Mouse (Mus musculus): ENCODE results near the gene Cyp2d10. TPM values are rescaled to one million over a fixed set of nuclear protein-coding genes. Genes with fewer than 3 reads are reported as not detected.

Cyp2d10 gene
- not detected for polyA plus RNA-seq (2017; shearing (Covaris generic))

DNA sequence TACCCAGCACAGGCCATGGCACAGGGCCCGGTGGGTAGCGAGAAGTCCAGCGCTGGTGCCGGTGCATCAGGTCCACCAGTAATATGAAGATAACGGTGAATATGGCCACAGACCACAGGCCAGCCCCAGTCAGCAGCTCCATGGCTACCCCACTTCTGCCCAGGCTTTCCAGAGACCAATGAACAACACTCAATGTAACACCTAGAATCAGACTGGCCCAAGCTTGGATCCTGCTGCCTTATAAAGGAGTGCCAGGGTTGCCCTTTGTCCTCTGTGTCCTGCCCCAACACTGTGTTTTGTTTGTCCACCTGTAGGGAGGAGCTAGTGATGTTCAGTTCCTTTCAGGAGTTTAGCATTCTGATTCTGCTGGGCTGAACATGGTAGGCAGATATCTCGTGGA, at the start of gene Cyp2d10:
Gene Cyp2d10, minus strand, starts transcription at position 215 of the 400 bp plus-strand sequence.

DNA sequence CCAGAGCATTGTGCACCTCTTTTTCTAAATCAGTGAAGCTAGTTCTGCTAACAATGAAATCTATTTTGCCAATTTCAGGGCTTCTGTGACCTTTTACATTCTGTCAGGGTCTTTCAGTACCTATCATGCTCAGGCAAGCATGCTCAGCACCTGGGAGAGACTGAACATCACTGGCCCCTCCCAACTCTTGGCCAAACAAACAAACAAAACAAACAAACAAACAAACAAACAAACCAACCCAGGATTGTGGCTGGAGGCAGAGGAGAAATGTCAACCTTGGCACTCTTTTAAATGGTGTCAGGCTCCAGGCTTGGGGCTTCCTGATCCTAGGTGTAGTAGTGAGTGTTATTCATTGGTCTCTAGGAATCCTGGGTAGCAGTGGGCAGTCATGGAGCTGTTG, 26.1 kb upstream of the Cyp2d10 start, which contains the start of gene Cyp2d9:
Gene Cyp2d9, plus strand, starts transcription at position 301 of the 400 bp plus-strand sequence.

DNA sequence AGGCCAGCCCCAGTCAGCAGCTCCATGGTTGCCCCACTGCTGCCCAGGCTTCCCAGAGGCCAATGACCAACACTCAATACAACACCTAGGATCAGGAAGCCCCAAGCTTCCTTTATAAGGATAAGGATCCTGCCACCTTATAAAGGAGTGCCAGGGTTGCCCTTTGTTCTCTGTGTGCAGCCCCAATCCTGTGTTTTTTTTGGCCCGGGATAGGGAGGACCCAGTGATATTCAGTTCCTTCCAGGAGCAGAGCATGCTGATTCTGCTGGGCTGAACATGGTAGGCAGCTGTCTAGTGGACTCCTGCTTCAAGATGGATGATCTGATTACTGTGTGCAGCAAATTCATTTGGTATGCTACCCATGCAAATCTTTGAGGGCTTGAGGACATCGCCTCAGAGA, 13.1 kb downstream of the Cyp2d10 start, which contains the start of gene Cyp2d11:
Gene Cyp2d11, minus strand, starts transcription at position 101 of the 400 bp plus-strand sequence.

DNA sequence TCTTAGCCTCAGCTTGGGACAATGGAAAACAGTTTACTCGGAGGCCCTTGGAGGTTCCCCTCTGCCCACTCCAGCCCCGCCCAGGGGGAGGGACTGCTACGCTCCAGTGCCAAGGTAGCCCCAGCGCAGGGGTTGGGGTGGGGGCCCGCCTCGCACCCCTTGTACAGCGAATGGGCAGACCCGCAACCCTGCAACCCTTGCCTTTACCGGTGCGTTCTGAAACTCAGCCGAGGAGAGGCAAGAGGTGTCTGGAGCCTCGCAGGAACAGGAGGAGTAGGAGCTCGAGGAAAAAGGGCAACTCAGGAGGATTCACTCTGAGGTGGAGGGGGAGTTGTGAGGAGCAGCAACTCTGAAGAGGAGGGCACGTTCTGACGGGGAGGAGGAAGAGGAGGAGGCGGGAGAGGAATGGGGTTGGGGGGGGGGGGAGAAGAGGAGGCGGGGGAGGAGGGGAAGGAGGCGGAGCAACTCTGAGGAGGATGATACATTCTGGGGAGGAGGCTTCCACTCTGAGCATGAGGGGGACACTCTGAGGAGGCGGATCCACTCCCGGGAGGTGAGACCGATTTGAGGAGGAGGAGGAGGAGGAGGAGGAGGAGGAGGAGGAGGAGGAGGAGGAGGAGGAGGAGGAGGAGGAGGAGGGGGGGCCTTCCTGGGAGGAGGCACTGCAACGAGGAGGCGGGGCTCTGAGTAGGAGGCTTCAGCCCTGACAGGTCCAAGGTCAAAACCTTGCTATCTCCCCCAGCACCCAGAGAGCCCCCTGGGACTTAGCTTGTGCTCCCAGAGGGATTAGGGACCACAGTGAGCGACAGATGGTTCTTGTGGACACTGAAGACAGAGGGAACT, 26.9 kb downstream of the Cyp2d10 start, which contains the start of gene Cyp2d22:
Gene Cyp2d22, minus strand, starts transcription at position 390 of the 843 bp plus-strand sequence.

DNA sequence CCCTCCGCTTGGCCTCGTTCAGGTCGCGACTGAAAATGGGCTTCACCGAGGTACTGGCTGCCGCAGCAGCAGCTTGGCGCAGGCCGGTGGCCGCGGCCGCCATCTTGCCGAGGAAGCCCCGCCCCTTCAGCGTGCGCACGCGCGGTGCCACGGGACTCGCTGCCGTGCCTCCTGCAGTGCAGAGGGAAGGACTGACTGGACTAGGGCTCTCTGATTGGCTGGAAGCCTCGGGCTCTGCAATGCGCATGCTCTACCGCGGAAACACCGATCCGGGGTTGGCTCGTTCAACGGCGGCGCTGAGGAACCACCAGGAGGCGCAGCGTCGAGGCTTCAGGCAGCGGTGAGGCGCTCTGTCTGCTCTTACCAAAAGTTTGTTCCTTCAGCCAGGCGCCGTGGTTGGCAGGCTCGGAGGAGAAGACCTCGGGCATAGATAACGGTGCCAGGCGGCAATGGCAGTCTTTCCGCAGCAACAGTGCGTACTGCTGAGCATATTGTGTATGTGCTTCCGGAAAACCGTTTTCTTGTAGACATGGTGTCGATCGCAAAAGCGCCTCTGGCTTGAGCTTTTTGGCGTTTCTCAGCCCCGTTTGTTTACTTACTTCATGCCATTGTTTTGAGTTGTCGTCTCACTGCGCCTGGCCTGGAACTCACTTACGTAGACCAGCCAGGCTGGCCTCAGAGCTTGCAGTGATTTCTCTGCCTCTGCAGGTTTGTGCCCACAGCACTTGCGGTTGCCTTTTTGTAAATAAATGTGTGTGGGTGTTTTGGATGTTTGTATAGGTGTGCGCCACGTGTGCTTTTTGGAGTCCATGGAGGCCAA, 52.7 kb downstream of the Cyp2d10 start, which contains the start of gene Ndufa6:
Gene Ndufa6, minus strand, starts transcription at position 197 of the 820 bp plus-strand sequence.

Other genes with a start within 250 kb of the Cyp2d10 start
- not detected for gene Shisa8, start 194.4 kb downstream of the Cyp2d10 start, polyA plus RNA-seq (2017; shearing (Covaris generic))
- gene Tnfrsf13c, start 182.8 kb downstream of the Cyp2d10 start, polyA plus RNA-seq (2017; shearing (Covaris generic)) = 0.56 TPM
- 0.84 TPM for gene Cenpm, start 162.4 kb downstream of the Cyp2d10 start, polyA plus RNA-seq (2017; shearing (Covaris generic))
- gene 1500009C09Rik, start 154.8 kb downstream of the Cyp2d10 start, polyA plus RNA-seq (2017; shearing (Covaris generic)) = not detected
- not detected for gene Sept3, start 132.3 kb downstream of the Cyp2d10 start, polyA plus RNA-seq (2017; shearing (Covaris generic))
- gene Wbp2nl, start 108.2 kb downstream of the Cyp2d10 start, polyA plus RNA-seq (2017; shearing (Covaris generic)) = not detected
- gene Naga, start 68.3 kb downstream of the Cyp2d10 start, polyA plus RNA-seq (2017; shearing (Covaris generic)) = 31.6 TPM
- 0.26 TPM for gene Pheta2, start 68.3 kb downstream of the Cyp2d10 start, polyA plus RNA-seq (2017; shearing (Covaris generic))
- 159 TPM for gene Smdt1, start 68.2 kb downstream of the Cyp2d10 start, polyA plus RNA-seq (2017; shearing (Covaris generic))
- 256 TPM for gene Ndufa6, start 52.9 kb downstream of the Cyp2d10 start, polyA plus RNA-seq (2017; shearing (Covaris generic))
- gene Cyp2d22, start 26.9 kb downstream of the Cyp2d10 start, polyA plus RNA-seq (2017; shearing (Covaris generic)) = 4.3 TPM
- not detected for gene Cyp2d11, start 13.2 kb downstream of the Cyp2d10 start, polyA plus RNA-seq (2017; shearing (Covaris generic))
- gene Cyp2d9, start 26.2 kb upstream of the Cyp2d10 start, polyA plus RNA-seq (2017; shearing (Covaris generic)) = not detected
- not detected for gene Cyp2d12, start 147.9 kb upstream of the Cyp2d10 start, polyA plus RNA-seq (2017; shearing (Covaris generic))
- gene Cyp2d34, start 213.8 kb upstream of the Cyp2d10 start, polyA plus RNA-seq (2017; shearing (Covaris generic)) = not detected

Data from effector memory CD4-positive, alpha-beta T cell, adult 5 months (primary cell).